Mouse (Mus musculus) thymus, postnatal 10 days (tissue): ENCODE data around the gene Ankrd12.

Experiments
- DNase-seq, 2 experiments: peaks; one replicate each; pipeline ENCODE4 v3.0.0; 2021; ENCODE audit warnings: low spot score in 2 of 2

Gene Ankrd12

DNA sequence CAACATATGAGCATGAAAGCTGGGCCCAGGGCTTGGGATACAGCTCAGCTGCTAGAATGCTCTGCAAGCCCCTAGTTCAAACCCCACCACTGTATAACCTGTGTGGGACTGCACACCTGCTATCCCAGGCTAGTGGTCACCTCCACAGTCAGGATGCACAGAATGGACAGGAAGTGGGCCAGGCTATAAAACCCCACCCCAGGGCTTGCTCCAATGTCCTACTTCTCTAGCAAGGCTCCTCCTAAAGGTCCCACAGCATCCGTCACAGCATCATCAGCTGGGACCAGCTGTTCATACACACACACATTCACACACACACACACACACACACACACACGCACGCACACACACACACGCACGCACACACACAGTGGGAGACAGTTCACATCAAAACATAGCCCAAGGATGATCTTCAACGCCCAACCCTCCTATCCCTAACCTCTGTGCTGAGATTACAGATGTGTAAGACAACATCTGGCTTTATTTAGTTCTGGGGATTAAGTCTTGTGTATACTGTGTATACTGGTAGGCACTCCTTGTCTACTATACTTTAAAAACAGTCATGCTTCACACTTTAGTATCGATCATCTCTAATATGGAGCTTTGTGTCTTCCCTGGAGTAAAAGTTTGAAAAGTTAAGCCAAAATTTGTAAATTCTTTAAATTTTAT is 146.6 kb downstream of the Ankrd12 start:
- no peak for DNase-seq

GRCm38 (mm10) chr17:65929319-65929978 is 147.4 kb downstream of the Ankrd12 start:
- DNase-seq, result no peak

DNA sequence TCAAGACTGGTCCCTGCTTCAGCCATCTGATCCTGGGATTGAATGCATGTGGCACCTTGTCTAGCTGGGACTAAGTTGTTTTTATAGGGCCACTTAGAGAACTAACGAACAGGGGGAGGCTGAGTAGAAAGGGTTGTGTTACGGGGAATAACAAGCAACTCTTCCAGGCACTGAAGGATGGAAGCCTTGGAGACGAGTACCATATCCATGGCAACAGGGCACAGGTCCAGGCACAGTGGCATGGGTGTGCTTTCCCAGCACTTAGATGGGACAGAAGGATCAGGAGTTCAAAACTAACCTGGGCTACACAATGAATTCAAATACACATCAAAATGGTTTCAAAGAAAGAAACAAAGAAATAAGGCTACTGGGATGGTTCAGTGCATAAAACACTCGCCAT is 149.8 kb downstream of the Ankrd12 start:
- no peak for DNase-seq

GRCm38 (mm10) chr17:65924218-65924617 is 152.7 kb downstream of the Ankrd12 start:
- DNase-seq, result no peak

GRCm38 (mm10) chr17:65921975-65922374 is 154.9 kb downstream of the Ankrd12 start:
- no peak for DNase-seq

- DNase-seq, result no peak
These were observed 157.7 kb downstream of the Ankrd12 start for GRCm38 (mm10) chr17:65919235-65919634.

DNA sequence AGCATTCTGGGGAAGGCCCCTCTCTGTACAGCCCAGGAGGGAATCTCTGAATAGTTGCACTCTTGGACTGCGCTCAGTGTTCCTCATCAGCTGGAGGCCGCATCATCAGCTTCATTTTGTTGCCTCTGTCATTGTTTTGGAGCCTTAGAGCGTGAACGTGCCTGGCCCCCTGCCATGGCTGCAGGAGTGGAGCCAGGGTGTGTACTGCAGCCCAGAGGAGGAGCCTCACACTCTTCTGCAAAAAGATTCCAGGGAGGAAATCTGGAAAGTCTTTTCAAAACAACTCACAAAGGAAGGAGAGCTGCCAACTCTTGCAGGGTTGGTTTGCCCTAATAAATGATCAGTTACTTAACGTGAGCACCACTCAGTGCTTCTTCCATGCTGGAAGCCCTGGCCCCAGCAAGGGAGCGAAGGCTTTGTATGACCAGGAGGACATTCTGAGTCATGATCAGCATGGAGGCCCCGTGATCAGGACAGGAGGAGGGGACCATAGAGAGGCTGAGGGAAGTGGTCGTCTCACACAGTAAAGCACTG is 160.7 kb downstream of the Ankrd12 start:
- no peak for DNase-seq
